Mouse (Mus musculus) mesoderm, embryonic 11.5 days (tissue): ENCODE measurements around the gene Cpsf4l.

Experiments
- DNase-seq: peaks from one replicate; pipeline ENCODE4 v3.0.0-alpha.2; 2012; ENCODE audit warnings: low read depth, low spot score

Gene Cpsf4l

GRCm38 (mm10) chr11:113699643-113700042, 10.2 kb downstream of the Cpsf4l start:
- no peak for DNase-seq

DNA sequence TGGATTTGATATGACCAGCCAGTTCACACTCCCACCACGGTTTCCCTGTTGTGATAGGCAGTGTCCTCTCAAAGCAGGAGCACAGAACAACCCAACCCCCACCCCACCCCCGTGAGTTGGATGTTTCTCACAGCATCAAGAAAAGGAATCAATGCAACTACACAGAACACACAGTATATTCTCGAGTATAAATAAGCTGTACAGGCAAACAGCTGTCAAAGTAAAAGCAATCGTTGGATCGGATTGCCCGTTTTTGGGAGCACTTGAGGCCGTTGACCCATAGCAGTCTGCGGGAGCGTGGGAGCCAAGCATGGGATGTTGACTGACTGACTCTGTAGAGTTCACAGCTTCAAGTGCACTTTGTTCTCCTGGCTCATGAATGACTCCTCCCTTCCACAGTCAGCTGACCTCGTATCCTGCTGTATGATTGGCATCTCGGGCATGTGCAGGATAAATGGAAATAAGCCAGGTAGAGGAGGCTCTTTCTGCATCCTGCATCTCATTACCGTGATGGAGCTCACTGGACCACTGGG, 11.7 kb downstream of the Cpsf4l start:
- no peak for DNase-seq

GRCm38 (mm10) chr11:113697571-113697970, 12.2 kb downstream of the Cpsf4l start:
- DNase-seq, result no peak

GRCm38 (mm10) chr11:113691851-113692250, 18.0 kb downstream of the Cpsf4l start:
- no peak for DNase-seq

DNA sequence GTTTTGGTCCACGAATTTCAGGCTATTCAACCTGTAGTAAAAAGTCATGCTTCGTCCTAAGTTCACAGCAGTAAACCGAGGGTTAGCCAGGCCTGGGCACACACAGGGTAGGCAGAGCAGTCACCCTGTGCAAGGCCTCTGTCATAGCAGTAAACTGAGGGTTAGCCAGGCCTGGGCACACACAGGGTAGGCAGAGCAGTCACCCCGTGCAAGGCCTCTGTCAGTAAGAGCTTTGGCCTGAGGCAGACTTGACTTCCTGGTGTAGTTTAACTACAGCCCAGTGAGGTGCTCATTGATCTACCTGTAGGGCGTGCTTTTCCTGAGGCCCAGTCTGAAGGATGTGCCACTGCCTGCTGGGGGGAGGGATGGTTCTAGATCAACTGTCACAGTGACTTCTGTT, 18.5 kb downstream of the Cpsf4l start:
- DNase-seq, result no peak

DNA sequence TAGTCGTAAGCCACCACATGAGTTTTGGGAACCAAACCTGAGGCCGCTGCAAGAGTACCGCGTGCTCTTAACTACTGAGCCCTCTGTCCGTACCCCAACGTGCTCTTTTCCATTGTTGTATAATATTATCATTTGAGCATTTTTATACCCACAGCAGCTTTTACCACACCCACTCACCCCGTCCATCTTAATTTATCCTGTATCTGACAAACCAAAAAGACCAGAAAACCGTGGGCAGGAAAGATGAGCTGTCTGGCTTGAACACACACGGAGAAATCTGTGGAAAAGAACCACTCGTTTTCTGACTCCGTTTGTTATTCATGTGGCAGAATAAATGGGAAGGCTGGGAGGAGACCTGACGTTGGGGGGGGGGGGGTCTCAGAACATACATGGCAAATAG, 19.3 kb downstream of the Cpsf4l start:
- DNase-seq, result no peak

GRCm38 (mm10) chr11:113687031-113687430, 22.8 kb downstream of the Cpsf4l start:
- DNase-seq, result peak; percentile 61

DNA sequence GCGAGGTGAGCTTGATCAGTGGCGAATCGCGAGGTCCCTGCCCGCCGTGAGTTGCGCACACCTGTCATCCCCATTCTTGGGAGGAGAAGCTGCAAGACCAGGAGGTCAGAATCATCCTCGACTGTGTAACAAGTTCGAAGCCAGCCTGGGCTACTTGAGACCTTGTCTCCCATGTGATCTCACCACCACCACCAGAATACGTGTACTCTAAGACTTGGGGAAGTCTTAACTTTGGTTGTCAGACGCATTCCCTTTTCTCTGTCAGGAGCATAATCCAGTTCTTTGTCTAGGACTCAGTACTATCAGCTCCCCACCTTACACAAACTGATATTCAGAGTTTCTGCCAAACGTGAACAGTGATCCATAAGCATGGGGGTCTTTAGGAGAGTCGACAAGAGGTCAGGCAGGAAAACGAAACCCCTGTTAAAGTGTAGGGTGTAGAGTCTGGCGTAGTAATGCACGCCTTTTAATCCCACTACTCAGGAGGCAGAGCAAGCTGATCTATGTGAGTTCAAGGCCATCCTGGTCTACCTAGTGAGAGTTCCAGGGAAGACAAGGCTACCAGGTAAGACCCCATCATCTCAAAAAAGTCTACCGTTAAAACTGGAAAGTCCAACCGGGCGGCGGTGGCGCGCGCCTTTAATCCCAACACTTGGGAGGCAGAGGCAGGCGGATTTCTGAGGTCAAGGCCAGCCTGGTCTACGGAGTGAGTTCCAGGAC, 24.9 kb downstream of the Cpsf4l start:
- DNase-seq, result no peak

DNA sequence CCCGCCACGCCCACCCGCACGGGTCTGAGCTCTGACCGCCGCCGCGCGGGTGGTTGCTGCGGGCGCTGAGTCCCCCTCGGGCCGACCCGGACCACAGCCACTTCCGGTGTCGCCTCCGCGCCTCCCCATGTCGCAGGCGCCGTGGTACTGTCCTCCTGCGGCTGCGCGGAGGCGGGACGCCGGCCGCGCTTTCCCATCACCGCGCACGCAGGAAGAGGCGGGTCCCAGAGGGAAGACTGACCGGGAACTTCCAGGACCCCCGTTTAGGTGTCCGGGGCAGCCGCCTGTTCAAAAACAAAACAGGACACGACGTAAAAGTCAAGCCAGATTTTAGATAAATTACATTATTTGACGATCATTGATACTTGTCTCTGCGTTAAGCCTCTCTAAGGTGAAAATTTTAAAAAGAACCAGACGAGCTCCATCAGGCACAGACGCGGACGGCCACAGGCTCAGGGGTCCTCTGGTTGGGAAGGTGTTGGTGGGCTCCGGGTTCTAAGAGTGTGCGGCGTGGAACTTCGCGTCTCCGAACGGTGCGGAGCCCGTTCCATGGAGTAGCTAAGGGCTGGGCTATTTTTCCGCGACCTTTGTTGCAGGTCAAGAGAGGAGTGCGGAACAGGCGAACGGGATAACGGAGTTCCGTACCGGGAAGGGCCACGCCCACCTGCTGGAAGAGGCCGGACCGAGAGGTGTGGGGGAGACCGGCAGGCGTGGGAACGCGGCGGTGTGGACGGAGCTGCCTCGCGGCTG, 25.7 kb downstream of the Cpsf4l start, which contains the start of the genes Fam104a and D11Wsu47e:
Fam104a (minus strand) TSS at position 199 of the 750 bp plus-strand sequence.
D11Wsu47e (plus strand) TSS at position 456 of the 750 bp plus-strand sequence.
- DNase-seq, result peak; percentile 97

- no peak for DNase-seq
Measured at GRCm38 (mm10) chr11:113683627-113683956, 26.2 kb downstream of the Cpsf4l start.

DNA sequence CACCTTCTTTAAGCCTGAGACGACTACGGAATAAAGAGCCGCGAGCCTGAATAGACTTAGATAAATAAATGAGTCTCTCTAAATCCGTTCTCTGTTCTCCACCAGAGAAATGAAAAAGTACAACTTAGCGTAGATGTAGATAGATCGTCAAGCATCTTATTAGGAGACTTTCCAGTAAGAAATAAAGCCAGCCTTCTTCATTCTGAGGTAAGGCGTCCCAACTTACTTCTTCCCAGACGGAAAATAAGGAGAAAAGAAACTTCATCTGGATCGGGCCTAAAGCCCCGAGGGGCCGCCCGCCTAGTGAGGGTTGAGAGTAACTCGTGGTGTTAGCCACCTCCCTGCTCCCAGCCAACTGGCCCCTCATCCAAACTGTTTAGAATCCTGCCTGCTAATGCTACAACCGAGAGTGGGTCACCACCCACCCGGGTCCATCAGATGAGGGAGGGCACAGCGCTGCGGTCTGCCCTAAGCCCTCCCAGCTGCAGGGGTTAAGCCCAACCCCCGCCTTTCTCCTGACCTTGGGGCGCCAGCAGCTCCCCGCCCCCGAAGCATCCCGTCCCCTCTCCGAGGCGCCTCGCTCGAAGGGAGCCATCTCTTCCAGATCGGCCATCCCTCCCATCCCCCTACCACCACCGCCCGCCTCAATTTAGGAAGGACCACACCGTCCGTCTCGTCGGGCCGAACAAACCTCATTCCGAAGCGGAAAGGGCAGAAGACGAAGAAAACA, 26.8 kb downstream of the Cpsf4l start:
- DNase-seq, result peak; percentile 66

- no peak for DNase-seq
Measured at GRCm38 (mm10) chr11:113681979-113682378, 27.8 kb downstream of the Cpsf4l start.

DNA sequence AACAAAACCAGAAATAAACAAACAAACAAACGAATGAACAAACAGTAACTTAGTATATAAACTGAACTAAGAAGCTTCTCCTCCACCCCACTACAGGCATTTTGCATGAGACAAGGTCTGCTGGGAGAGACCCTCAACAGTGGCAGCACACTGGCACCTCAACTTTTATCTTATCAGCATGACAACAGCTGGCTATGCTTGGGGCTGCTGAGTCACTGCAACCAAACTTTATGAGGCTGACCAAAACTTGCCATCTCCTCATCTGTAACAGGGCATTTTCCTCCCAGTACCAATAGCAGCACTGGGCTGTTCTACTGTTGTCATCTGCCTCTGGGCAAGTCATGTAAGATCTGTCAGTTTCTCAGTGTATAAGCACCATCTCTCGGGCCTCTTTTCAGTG, 28.9 kb downstream of the Cpsf4l start:
- DNase-seq, result no peak

DNA sequence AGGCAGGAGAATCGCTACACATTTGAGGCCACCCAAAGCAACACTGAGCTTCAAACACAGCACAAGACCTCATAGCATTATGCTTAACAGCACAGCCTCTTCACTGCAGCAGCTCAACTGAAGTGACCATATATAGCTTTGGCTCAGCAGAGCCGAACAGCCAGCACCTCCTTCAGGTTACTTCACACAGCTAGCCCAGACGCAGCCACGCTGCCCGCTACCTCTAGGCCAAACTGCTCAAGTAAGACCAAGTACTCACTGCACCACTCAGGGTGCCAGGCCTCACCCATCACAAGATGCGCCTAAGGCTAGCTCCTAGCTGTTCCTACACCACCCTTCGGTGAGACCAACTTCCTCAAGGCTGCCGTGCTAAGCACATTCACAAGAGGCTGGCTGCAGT, 31.4 kb downstream of the Cpsf4l start:
- no peak for DNase-seq

- no peak for DNase-seq
Measured at GRCm38 (mm10) chr11:113677378-113677777, 32.4 kb downstream of the Cpsf4l start.

DNA sequence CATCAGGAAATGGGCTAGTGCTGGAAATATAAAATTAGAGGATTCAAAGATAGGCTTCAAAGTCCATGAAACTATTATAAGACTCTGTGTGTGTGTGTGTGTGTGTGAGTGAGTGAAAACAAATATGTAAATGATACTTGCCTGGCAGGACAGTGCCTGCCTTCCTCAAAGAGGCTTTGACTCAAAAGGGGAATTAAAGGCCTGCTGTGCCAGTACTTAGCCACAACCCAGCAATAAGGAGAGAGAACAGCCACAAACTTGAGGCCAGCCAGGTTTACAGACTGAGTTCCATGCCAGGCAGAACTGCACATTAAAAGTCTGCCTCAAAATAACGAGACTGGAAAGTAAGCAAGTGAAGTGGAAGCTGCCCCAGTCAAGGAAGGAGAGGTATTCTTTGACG, 33.0 kb downstream of the Cpsf4l start:
- no peak for DNase-seq

- no peak for DNase-seq
Measured at GRCm38 (mm10) chr11:113674595-113674994, 35.2 kb downstream of the Cpsf4l start.

GRCm38 (mm10) chr11:113673614-113674013, 36.2 kb downstream of the Cpsf4l start:
- DNase-seq, result no peak

DNA sequence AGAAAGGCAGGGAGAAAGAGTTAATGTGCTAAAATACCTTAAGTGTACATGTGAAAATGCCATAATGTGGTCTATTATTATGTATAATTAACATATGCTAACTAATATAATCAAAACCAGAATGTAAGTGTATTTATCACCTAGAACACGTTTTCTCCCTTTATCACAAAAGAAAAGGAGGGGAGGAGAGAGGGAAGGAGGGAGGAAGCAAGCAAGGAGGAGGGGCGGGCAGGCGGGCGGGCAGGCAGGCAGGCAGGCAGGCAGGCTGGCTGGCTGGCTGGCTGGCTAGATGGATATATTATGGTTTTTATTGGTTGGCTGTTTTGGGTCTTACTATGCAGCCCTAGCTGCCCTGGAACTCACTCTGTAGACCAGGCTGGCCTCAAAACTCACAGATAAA, 40.1 kb downstream of the Cpsf4l start:
- no peak for DNase-seq

GRCm38 (mm10) chr11:113668857-113669256, 41.0 kb downstream of the Cpsf4l start:
- no peak for DNase-seq

DNA sequence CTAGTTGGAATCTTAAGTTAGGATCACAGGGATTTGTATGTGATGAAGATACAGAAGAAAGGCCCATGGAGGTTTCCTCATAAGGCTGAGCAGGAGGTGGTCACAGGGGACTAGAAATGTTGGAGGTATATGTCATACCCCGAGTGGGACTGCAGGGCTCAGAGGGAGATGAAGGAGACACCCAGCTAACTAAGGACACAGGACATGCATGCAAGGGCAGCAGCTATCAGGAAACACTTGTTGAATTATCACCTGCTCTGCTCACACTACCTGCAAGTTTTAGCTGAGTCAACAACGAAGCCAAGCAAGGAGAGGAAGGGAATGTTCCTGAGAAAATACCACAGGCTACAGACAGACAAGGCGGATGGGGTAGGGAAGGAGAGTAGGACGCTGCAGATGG, 42.1 kb downstream of the Cpsf4l start:
- no peak for DNase-seq

- DNase-seq, result no peak
Measured at GRCm38 (mm10) chr11:113667122-113667521, 42.7 kb downstream of the Cpsf4l start.
